Mouse (Mus musculus) forebrain, embryonic 15.5 days (tissue): ENCODE results near the gene Gpcpd1. TPM values are rescaled to one million over a fixed set of nuclear protein-coding genes. Genes with fewer than 3 reads are reported as not detected.

Experiments
- ATAC-seq: fragments of 200-750 bp; cut with Nextera tagmentation; replicated peaks from 2 replicates; pipeline ENCODE4 v1.8.0; 2017; ENCODE audit warnings: mild to moderate bottlenecking, moderate TSS enrichment, moderate library complexity
- H3K27ac ChIP-seq: fragments of 300-500 bp; sonication (generic); replicated peaks from 2 replicates; pipeline ENCODE4 v1.5.1; 2015; ENCODE audit warnings: mild to moderate bottlenecking, inconsistent platforms
- H3K27me3 ChIP-seq: fragments of 300-500 bp; sonication (generic); 2 replicates; pipeline ENCODE4 v1.6.1; 2015; ENCODE audit warnings: inconsistent platforms
- H3K36me3 ChIP-seq: fragments of 300-500 bp; sonication (generic); 2 replicates; pipeline ENCODE4 v1.6.1; 2015; ENCODE audit warnings: mild to moderate bottlenecking, inconsistent platforms
- H3K4me1 ChIP-seq: fragments of 300-500 bp; sonication (generic); 2 replicates; pipeline ENCODE4 v1.6.1; 2015; ENCODE audit warnings: inconsistent platforms
- H3K4me2 ChIP-seq: fragments of 300-500 bp; sonication (generic); replicated peaks from 2 replicates; pipeline ENCODE4 v1.6.1; 2015; ENCODE audit warnings: mild to moderate bottlenecking, inconsistent platforms
- H3K4me3 ChIP-seq: fragments of 300-500 bp; sonication (generic); 2 replicates; pipeline ENCODE4 v1.5.1; 2015; ENCODE audit warnings: mild to moderate bottlenecking, inconsistent platforms
- H3K9ac ChIP-seq: fragments of 300-500 bp; sonication (generic); replicated peaks from 2 replicates; pipeline ENCODE4 v1.6.1; 2015; ENCODE audit warnings: mild to moderate bottlenecking, inconsistent platforms
- H3K9me3 ChIP-seq: fragments of 300-500 bp; sonication (generic); 2 replicates; pipeline ENCODE4 v1.6.1; 2016; ENCODE audit warnings: inconsistent platforms
- WGBS: fragments of 180-500 bp; shearing (Covaris S2); methylation state at CpG from one replicate; pipeline ENCODE4 v1.1.7; 2015; ENCODE audit warnings: mixed read lengths; 5-methylcytosine and 5-hydroxymethylcytosine counted together
- polyA plus RNA-seq: library from polyadenylated mRNA; unstranded; fragments of >200 nt; fragmentation: Nextera tagmentation; extraction: Ambion mirVana; gene quantifications from 2 replicates; pipeline ENCODE4 v1.2.1, GENCODE M21; 2015

The Gpcpd1 gene
- polyA plus RNA-seq, 1 experiment from 2014 or later = 85.7 TPM

DNA sequence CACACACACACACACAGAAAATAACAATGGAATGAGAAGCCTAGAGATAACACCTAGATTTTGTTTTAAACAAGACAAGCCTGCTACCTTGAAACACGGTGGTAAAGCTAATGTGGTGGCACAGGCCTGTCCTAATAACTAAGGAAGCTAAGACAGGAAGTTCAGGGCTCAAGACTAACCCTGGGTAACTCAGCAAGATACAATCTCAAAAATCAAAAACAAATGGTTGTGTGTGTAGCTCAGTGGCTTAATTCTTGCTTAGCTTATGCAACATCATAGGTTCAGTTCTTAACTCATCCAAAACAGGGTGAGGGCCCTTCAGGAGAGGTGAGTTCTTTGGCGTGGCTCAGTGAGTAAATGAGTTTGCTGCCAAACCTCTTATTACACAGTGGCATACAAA lies 20.1 kb downstream of the Gpcpd1 start:
- Histone ChIP-seq H3K9ac (no peak overlapping the region), H3K4me1 (no peaks in the 10 kb centered on the region), H3K9me3 (no peaks in the 10 kb centered on the region), H3K36me3 (peaks cover 78% of the 10 kb centered on the region), H3K4me2 (no peak overlapping the region), H3K27ac (no peak overlapping the region), H3K27me3 (no peaks in the 10 kb centered on the region), H3K4me3 (no peak overlapping the region)
- no peak for ATAC-seq
- 93% methylated on average over 2 of the region's 2 CpGs for WGBS

DNA sequence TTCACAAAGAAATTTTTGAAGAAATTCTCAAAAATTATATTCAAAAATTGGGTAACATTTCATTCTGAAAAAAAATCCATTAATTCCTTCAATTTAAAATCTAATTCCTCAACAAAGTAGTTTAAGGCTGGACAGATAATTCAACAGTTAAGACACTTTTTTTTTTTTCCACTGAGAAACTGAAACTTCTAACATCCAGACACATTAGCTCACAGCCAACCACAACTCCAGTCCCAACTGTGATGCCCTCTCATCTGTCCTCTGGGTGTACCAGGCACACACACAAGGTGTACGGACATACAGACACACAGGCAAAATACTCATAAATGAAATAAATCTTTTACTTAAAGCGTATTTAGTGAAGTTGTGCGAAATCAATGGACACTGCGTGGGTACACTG lies 25.7 kb downstream of the Gpcpd1 start:
- Histone ChIP-seq H3K27me3 (no peaks in the 10 kb centered on the region), H3K9me3 (no peaks in the 10 kb centered on the region), H3K36me3 (peaks cover 38% of the 10 kb centered on the region), H3K4me3 (no peak overlapping the region), H3K4me1 (no peaks in the 10 kb centered on the region), H3K4me2 (no peak overlapping the region), H3K27ac (no peak overlapping the region), H3K9ac (no peak overlapping the region)
- no peak for ATAC-seq
- 95% methylated on average over 4 of the region's 4 CpGs for WGBS

DNA sequence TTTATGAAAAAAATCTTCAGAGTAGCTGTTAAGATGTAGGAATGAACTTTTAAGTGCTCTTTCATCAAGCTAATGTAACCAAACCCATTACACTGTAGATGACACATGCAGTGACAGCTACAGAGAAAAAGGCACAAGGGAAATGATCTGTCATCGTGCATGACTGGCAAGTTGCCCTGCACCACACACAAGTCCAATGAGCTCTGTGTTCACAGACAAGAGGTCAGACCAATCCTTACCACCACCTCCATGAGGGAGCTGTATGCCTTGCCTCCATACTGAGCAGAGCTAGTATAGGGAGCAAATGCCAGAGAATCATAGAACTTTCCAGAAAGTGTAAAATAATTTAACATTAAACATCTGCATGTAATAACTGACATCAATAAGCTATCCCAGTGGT lies 59.7 kb downstream of the Gpcpd1 start:
- 59% methylated on average over 1 of the region's 1 CpGs for WGBS
- Histone ChIP-seq H3K27me3 (no peaks in the 10 kb centered on the region), H3K27ac (no peak overlapping the region), H3K4me1 (peaks cover 4% of the 10 kb centered on the region; the same call in 1 of the 2 replicates), H3K4me3 (no peak overlapping the region), H3K9me3 (no peaks in the 10 kb centered on the region), H3K36me3 (peaks cover 33% of the 10 kb centered on the region), H3K4me2 (no peak overlapping the region), H3K9ac (no peak overlapping the region)
- ATAC-seq = 0 out of 2 replicates have a peak, but pooled peaks have one; percentile 19

DNA sequence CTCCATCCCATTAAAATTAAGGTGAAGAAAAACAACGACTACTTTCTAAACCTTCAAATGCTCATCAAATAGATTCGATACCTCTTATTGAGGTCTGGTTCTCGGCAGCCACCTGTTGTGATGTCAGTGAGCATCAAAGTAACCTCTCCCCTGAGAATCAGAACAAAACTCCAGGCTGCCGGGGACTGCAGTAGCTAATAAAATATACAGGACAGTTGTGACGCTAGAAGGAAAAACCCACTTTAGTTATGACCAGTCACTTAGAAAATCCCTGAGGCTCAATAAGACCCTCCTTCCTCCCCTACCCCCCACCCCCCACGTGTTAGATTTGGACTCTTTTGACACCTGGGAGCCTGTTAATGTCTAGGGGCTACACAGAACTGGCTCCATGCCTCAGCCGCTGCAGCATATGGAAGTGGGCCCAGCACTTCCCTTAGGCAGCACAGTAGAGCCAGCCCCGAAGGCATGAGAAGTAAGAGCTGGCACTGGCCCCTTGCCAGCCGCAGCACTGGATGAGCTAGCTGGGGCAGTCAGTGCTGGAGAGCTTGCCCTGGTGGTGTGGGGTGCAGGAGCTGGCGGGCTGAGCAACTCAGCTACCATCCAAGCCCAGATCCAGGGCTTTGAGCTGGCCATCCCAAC lies 60.5 kb downstream of the Gpcpd1 start:
- Histone ChIP-seq H3K36me3 (peaks cover 28% of the 10 kb centered on the region), H3K4me1 (peaks cover 4% of the 10 kb centered on the region; the same call in 1 of the 2 replicates), H3K27me3 (no peaks in the 10 kb centered on the region), H3K9me3 (no peaks in the 10 kb centered on the region), H3K27ac (no peak overlapping the region), H3K9ac (no peak overlapping the region), H3K4me3 (no peak overlapping the region), H3K4me2 (no peak overlapping the region)
- peak; percentile 85 for ATAC-seq
- WGBS = 63% methylated on average over 10 of the region's 10 CpGs

DNA sequence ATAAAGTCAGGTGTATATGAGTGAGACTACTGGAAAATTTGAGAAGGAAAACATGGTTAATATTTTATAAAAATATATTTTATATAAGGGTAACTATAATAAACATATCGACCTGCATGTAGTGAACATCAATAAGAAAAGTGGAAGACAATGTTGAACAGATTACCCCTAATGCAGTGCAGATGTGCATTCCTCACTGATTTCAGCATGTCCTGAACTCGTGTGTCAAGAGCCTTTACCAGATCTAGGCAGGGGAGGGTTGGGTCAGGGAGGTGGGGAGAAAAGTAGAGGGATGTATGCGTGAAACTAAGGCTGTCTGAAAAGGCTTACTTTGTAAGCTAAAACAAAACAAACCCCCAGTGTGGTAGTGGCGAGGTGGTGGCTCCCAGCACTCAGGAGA lies 61.4 kb downstream of the Gpcpd1 start:
- WGBS = 55% methylated on average over 4 of the region's 4 CpGs

DNA sequence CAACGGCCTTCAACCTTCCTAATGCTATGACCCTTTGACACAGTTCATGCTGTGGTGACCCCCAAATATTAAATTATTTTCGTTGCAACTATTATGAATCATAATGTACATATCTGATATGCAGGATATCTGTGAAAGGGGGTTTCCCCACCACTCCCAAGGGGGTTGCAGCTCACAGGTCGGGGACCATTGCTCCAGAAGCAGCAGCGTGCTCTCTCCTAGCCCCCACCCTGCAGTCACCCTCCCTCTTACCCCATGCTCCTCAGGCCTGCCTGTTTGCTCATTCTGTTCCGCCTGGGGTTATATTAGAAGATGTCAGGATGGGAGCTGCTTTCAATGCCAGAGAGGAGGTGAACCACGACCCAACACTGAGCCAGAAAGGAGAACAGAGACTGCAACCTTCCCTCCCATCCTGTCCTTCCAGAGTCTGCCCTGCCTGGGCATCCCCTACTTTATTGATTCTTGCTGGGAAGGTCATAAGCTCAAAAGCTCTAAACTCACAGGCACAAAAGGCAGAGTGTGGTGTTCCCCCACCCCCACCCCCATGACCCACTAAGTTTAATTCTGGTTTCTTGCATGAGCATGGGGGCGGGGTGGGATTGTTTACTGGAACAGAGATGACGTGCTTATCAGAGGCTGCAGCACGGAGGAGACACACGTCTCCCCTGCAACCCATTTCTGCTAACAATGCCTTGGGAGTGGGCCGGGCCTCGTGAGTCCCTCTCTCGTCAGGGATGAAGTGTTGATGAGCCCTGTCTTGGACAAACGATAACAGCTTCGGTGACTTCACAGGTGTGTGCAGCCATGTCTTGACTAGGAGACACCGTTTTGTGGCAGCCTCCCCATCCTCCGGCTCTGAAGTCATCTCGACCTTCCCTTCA lies 69.3 kb downstream of the Gpcpd1 start:
- no peak overlapping the region for H3K4me2 ChIP-seq
- 0 out of 2 replicates have a peak, but pooled peaks cover 9% of the 10 kb centered on the region for H3K4me1 ChIP-seq
- no peak overlapping the region for H3K27ac ChIP-seq

More for the DNA sequence above, 61.4 kb downstream of the Gpcpd1 start:
- H3K4me3 ChIP-seq = no peak overlapping the region
- peaks cover 22% of the 10 kb centered on the region for H3K36me3 ChIP-seq
- H3K4me2 ChIP-seq = no peak overlapping the region
- H3K4me1 ChIP-seq = peaks cover 4% of the 10 kb centered on the region; the same call in 1 of the 2 replicates
- no peak overlapping the region for H3K27ac ChIP-seq
- no peaks in the 10 kb centered on the region for H3K9me3 ChIP-seq
- no peak for ATAC-seq
- H3K9ac ChIP-seq = no peak overlapping the region
- H3K27me3 ChIP-seq = no peaks in the 10 kb centered on the region

DNA sequence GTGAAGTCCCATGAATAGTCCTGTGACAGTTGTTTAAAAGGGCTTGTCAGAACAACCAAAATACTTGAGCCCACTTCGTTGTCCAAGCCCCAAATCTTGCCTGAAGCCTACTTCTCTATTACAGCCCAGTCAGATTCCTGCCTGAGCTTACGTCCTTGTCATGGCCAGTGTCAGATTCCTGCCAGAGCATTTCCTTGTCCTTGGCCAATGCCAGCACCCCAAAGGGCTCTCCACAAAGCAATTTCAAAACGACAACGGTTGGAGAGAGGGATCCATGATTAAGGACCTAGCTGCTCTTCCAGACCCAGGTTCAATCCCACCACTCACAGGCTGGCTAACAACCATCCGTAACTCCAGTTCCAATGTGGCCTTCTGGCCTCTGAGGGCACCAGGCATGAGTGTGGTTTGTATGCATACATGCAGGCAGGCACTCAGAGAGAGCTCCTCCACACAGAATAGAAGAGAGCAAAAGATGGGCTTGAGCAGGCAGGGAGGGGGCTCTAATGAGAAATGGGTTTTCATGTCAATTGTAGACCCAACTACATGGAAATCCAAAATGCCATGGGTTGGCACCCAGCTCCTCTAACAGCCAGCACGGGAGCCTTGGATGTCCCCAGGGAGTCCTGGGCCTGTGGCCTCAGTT lies 70.2 kb downstream of the Gpcpd1 start:
- H3K9ac ChIP-seq = no peak overlapping the region
- H3K4me1 ChIP-seq = 0 out of 2 replicates have a peak, but pooled peaks cover 9% of the 10 kb centered on the region
- ATAC-seq = no peak
- no peaks in the 10 kb centered on the region for H3K36me3 ChIP-seq
- H3K9me3 ChIP-seq = no peaks in the 10 kb centered on the region
- WGBS = 71% methylated on average over 6 of the region's 6 CpGs
- no peak overlapping the region for H3K4me3 ChIP-seq
- no peak overlapping the region for H3K27ac ChIP-seq
- H3K4me2 ChIP-seq = no peak overlapping the region
- H3K27me3 ChIP-seq = no peaks in the 10 kb centered on the region

More for the DNA sequence above, 69.3 kb downstream of the Gpcpd1 start:
- Histone ChIP-seq H3K4me3 (no peak overlapping the region), H3K36me3 (no peaks in the 10 kb centered on the region), H3K9ac (no peak overlapping the region), H3K9me3 (no peaks in the 10 kb centered on the region), H3K27me3 (no peaks in the 10 kb centered on the region)
- 72% methylated on average over 18 of the region's 18 CpGs for WGBS
- no peak; the same call in 1 of the 2 replicates for ATAC-seq

DNA sequence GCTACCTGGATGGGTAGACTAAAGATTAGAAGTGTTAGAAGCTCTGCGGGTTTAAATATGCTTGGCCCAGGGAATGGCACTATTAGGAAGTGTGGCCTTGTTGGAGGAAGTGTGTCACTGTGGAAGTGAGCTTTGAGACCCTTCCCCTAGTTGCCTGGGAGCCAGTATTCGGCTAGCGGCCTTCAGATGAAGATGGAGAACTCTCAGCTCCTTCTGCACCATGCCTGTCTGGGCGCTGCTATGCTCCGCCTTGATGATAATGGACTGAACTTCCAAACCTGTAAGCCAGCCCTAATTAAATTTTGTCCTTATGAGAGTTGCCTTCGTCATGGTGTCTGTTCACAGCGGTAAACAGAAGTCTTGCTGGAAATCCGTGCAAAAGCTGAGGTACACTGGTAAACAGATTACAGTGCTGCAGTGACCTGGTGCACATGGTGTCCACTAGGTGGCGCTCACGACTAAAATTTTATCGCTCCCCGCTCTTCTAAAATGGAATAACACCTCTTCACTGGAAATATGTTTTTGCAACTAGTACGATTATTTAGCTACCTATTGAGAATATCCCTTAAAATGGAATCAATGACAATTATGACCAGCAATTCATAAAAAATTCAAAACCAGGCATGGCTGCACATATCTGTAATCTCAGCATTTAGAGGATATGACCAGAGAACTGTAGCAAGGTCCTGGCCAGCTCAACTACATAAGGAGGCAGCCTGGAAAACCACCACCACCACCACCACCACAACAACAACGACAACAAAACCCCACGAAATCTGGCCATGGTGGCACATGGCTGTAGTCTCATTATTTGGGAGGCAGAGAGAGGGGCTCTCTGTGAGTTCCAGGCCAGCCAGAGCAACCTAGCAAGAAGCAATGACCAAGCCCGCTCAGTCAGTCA lies 71.1 kb downstream of the Gpcpd1 start:
- WGBS = 30% methylated on average over 16 of the region's 16 CpGs
- Histone ChIP-seq H3K4me1 (0 out of 2 replicates have a peak, but pooled peaks cover 9% of the 10 kb centered on the region), H3K27ac (no peak overlapping the region), H3K4me3 (no peak overlapping the region), H3K9me3 (no peaks in the 10 kb centered on the region), H3K36me3 (no peaks in the 10 kb centered on the region), H3K27me3 (no peaks in the 10 kb centered on the region), H3K4me2 (no peak overlapping the region), H3K9ac (no peak overlapping the region)
- ATAC-seq = peak; percentile 82

DNA sequence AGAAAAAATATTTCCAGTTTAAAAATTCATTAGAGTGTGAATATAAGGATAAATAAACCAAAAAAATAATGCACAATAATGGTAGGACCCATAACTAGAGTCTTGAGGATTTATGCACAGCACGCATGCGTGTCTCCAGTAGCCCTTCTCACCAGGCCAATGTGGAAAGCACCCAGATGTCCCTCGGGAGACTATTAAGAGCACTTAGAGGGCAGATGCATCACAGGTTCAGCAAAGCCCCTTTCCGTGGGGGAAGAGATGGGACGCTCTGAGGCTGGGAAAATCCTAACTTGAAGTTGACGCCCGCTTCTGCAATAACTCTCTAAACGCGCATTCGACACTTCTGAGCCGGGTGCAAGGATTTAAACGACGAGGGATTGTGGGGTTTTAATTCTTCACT lies 71.9 kb downstream of the Gpcpd1 start:
- H3K9ac ChIP-seq = no peak overlapping the region
- no peaks in the 10 kb centered on the region for H3K36me3 ChIP-seq
- H3K27me3 ChIP-seq = no peaks in the 10 kb centered on the region
- WGBS = 92% methylated on average over 13 of the region's 13 CpGs
- no peak overlapping the region for H3K4me2 ChIP-seq
- ATAC-seq = no peak
- H3K4me3 ChIP-seq = no peak overlapping the region
- 0 out of 2 replicates have a peak, but pooled peaks cover 9% of the 10 kb centered on the region for H3K4me1 ChIP-seq
- no peak overlapping the region for H3K27ac ChIP-seq
- H3K9me3 ChIP-seq = no peaks in the 10 kb centered on the region

DNA sequence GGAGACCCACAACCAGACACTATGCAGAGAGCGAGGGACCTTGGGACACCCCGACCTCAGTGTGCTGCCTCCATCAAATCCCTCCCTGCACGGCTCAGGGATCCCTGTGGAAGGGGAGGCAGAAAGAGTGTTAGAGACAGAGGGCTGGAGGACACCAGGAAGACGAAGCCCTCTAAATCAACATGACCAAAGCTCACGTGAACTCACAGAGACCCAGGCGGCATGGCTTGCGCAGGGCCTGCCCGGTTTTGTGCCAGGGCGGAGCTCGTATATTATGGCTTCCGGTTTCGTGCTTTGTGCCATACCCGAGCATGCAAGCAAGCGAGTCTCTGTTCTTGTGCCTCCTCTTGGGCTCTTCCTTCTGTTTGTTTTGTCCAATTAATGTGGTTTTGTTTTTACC lies 72.5 kb downstream of the Gpcpd1 start:
- WGBS = 89% methylated on average over 14 of the region's 14 CpGs
- Histone ChIP-seq H3K4me2 (no peak overlapping the region), H3K36me3 (no peaks in the 10 kb centered on the region), H3K27me3 (no peaks in the 10 kb centered on the region), H3K9ac (no peak overlapping the region), H3K4me1 (0 out of 2 replicates have a peak, but pooled peaks cover 9% of the 10 kb centered on the region), H3K4me3 (no peak overlapping the region), H3K27ac (no peak overlapping the region), H3K9me3 (no peaks in the 10 kb centered on the region)
- no peak for ATAC-seq

DNA sequence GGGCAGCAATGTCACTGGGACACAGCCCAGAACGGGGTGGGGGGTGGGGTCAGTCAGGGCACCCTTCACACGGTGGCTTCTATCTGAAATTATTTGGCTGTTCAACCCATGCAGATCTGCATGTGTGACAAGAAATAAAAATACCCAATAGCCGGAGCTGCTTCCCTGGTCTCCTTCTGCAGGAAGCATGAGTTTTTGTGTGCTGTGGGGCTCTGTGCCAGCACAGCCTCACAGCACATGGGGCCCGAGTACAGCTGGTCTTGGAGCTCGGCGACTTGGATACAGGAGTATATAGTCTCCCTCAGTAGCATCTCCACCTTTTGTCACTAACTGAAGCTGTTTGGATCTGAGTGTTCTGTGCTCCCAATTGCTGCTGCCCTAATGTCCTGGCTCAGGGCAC lies 73.2 kb downstream of the Gpcpd1 start:
- Histone ChIP-seq H3K27me3 (no peaks in the 10 kb centered on the region), H3K27ac (no peak overlapping the region), H3K4me1 (0 out of 2 replicates have a peak, but pooled peaks cover 9% of the 10 kb centered on the region), H3K9me3 (no peaks in the 10 kb centered on the region), H3K36me3 (no peaks in the 10 kb centered on the region), H3K4me3 (no peak overlapping the region), H3K4me2 (no peak overlapping the region), H3K9ac (no peak overlapping the region)
- ATAC-seq = no peak
- WGBS = 52% methylated on average over 6 of the region's 6 CpGs
